Mouse (Mus musculus) skeletal muscle tissue, adult 2 months (tissue): ENCODE data around the gene Lrrc23.
A peak's percentile ranks its signal among the peaks of the same experiment; 100 is the strongest.

Source experiments
- DNase-seq: peaks from one replicate; pipeline ENCODE4 v3.0.0-alpha.2; 2012; ENCODE audit warnings: low read depth, low spot score

Lrrc23 gene

GRCm38 (mm10) chr6:124767920-124768703, 11.4 kb downstream of the Lrrc23 start:
- no peak for DNase-seq

- DNase-seq = no peak
These were observed 12.0 kb downstream of the Lrrc23 start for GRCm38 (mm10) chr6:124767536-124767919.

- DNase-seq = no peak
These were observed 13.6 kb downstream of the Lrrc23 start for GRCm38 (mm10) chr6:124765951-124766350.

GRCm38 (mm10) chr6:124759259-124759658, 20.3 kb downstream of the Lrrc23 start:
- peak; percentile 78 for DNase-seq

- DNase-seq = no peak
These were observed 20.7 kb downstream of the Lrrc23 start for GRCm38 (mm10) chr6:124758849-124759232.

- DNase-seq = no peak
These were observed 21.3 kb downstream of the Lrrc23 start for GRCm38 (mm10) chr6:124757909-124758848.

- no peak for DNase-seq
These were observed 22.1 kb downstream of the Lrrc23 start for GRCm38 (mm10) chr6:124757351-124757880.

- DNase-seq = peak; percentile 67
These were observed 22.7 kb downstream of the Lrrc23 start for GRCm38 (mm10) chr6:124756652-124757350.

GRCm38 (mm10) chr6:124755831-124756595, 23.5 kb downstream of the Lrrc23 start, which contains the start of the genes Gm45234 and Atn1:
Gene Gm45234 (minus strand): TSS chr6:124756021.
Gene Atn1 (minus strand): TSS chr6:124756524.
- peak; percentile 62 for DNase-seq

GRCm38 (mm10) chr6:124755306-124755705, 24.2 kb downstream of the Lrrc23 start:
- no peak for DNase-seq

GRCm38 (mm10) chr6:124753861-124754260, 25.7 kb downstream of the Lrrc23 start:
- DNase-seq = no peak

- DNase-seq = no peak
These were observed 29.1 kb downstream of the Lrrc23 start for GRCm38 (mm10) chr6:124750405-124750804.

GRCm38 (mm10) chr6:124746654-124747632, 32.6 kb downstream of the Lrrc23 start:
- no peak for DNase-seq

GRCm38 (mm10) chr6:124746296-124746605, 33.3 kb downstream of the Lrrc23 start:
- DNase-seq = no peak

- DNase-seq = peak; percentile 95
These were observed 33.8 kb downstream of the Lrrc23 start for GRCm38 (mm10) chr6:124745490-124746295.

GRCm38 (mm10) chr6:124744755-124745321, 34.7 kb downstream of the Lrrc23 start:
- DNase-seq = peak; percentile 44

GRCm38 (mm10) chr6:124743647-124744046, 35.9 kb downstream of the Lrrc23 start:
- no peak for DNase-seq

GRCm38 (mm10) chr6:124742839-124743514, 36.5 kb downstream of the Lrrc23 start:
- DNase-seq = no peak
